Mouse (Mus musculus) cerebellum, adult 18-20 months (tissue): Measurements from ENCODE around the gene Cyb561.
A peak's percentile ranks its signal among the peaks of the same experiment; 100 is the strongest.

Experiments
- DNase-seq, 2 experiments: peaks; one replicate each; pipeline ENCODE4 v3.0.0; 2021

Cyb561 gene

DNA sequence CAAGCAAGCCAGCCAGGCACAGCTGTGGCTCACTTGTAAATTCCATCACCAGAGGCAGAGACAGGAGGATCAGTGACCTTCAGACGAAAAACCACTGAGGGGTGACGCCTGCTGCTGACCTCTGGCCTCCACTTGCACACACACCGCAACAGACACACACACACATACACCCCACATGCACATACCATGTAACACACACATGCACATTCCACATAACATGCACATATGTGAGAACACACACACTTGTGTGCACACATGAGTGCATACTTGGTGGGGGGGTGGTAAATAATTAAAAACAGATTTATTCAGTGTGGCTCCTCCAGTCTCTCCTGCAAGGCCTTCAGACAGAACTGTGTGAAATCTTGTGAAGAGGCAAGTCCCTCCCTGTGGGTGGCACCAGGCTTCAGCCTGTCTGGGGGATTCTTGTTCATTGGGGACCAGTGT is 1.5 kb downstream of the Cyb561 start:
- no peak for DNase-seq

DNA sequence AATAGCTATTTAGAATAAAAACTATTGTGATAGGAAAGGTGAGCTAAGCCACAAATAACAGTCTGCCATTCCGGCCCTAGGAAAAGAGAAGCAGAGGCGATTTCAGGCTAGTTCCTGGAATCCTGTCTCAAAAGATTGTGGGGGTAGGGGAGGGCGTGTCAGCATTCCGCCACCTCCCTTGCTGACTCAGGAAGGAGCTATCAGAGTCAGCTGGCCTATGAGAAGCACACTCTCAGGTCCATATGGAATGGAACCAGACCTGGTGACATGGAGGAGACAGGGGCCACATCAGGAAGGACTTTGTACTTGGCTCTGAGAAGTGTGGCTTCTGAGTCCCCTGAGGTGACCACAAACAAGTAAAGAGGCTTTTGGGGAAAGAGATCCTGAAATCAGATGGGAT is 2.6 kb downstream of the Cyb561 start:
- DNase-seq = no peak

DNA sequence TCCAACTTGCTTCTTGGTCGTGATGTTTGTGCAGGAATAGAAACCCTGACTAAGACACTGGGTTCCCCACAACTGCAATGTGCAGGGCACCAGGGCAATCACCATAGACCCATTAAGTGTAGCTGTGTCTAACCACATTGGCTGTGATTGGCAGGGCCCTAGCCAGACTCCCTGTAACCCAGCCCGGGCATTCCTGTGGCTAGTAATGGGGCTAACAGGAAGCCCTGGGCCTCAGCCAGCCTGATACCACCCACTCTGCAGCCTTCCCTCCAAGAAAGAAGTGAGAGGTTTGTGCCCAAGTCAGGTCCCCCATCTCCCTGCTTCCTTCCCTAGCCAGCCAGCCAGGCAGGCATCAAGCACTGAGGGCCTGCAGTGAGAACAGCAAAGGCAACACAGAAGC is 4.9 kb downstream of the Cyb561 start:
- no peak for DNase-seq

DNA sequence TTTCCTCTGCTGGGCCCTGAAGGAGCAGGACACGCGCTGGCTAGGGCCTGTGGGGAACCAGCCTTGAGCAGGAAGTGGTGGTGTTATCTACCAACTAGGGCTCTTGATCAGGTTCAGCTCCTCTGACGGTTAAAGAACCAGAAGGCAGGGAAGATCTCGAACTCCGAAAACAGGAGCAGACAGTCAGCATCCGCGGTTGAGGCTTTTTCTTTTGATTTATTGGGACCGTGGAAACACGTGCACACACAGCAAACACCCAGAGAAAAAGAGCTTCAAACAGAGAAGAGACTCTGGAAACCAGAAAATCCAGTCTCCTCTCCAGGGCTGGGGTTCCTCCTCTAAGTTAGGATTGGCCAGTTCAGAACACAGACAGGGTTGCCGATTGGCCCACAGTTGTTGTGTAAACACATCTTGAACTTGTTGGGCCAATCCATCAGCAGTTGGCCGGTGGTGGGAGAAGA is 6.4 kb downstream of the Cyb561 start:
- no peak for DNase-seq

DNA sequence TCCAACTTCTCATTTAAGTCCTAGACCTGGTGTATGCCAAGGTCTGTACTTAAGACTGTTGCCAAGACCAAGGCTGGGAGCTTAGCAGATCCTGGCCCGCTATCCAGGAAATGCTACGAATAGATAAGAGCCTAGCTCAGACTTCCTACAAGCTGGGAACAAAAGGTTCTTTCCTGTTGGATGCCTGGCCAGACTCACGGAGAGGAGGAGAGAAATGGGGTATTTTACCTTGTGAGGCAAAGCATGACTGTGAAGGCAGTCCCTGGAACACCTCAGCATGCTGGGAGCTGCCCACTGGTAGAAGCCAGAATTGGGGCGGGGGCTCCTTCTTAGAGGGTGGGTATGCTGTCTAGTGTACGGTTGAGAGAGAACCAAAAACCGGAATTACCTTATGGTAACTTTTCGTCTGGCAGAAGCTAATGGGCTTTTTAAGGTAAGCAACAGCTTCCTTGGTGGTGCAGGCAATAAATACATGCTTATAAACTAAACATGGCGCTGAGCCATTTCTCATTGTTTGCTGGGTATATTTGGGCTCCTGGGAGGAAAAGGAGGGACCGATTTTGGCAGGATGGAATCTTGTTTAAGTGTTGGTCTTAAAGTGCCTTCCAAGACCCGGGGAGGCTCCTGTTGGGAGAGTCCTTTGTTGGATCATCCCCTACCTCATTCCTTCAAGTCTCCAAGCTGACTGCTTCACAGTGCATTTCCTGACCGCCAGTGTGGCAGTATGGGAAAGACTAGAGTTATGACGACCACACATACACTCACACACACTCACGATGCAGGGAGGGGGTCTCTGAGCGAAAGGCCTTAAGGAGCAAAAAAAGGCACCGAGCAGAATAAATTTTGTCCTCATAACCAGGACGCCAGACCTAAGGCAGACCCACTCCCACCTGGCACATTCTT is 8.1 kb downstream of the Cyb561 start:
- no peak for DNase-seq

DNA sequence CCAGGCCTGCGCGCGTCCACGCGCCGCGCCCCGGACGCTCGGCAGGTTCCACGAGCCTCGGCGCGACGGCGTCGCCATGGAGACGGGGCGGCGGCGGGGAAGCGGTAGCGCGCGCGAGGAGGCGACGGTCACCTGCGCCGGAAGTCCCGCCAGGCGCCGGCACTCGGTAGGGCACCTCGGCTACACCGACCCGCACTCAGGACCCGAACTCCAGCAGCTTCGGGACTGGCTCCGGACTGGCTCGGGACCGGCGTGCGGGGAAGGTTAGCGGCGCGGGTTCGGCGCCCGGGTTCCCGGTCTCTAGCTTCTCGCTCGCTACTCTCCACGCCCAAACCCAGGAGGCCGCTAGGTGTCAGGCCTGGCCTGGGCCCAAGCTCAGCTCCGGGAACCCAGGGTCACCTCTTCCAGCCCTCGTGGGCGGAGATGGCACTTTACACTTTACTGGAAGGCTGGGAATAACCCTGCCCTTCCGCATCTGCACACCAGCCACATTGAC is 9.0 kb downstream of the Cyb561 start:
- peak; percentile 56 to 72 for DNase-seq

DNA sequence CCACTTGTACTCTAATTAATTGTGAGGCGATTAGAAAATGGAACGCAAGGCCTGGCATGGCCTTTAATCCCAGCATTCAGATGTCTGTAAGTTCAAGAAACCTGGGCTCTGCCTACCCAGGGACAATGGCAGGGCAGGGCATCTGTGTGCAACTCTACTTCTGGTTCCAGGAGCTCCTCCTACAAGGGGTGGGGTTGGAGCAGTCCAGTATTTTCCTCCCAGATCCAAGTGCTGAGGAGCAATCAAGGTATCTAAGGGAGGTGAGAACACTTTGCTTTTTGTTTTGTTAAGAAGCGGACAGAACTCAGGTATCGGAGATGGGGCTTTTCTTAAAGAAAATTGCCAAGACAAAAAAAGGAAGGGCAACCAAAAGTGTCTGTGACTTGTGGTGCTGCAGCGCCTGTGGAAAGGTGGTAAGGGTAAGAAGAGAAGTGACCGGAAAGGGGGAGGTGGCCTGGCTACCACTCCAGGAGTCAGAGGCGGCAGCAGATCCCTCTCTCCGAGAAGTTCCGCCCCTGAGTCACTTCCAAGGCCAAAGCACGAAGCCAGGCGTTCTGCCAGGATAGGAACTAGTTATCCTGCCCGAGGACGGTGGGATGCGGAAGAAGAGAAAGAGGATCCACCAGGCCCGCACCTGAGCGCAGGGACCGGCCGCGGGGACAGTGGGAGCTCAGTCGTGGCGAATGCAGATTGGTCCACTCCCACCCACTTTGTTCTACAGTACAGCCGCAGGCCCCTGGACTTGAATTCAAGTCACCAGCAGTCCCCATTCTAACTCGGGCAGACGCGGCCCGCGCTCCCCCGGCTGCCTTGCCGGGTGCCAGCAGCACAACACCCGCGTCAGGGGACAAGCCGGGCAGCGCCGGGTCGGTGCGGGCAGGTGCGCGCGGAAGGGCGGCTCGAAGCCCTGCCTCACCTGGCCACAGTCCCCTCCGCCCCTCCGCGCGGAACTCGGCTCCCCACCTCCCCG is 9.7 kb downstream of the Cyb561 start:
- peak in 1 of 2 experiments; percentile 32 for DNase-seq

DNA sequence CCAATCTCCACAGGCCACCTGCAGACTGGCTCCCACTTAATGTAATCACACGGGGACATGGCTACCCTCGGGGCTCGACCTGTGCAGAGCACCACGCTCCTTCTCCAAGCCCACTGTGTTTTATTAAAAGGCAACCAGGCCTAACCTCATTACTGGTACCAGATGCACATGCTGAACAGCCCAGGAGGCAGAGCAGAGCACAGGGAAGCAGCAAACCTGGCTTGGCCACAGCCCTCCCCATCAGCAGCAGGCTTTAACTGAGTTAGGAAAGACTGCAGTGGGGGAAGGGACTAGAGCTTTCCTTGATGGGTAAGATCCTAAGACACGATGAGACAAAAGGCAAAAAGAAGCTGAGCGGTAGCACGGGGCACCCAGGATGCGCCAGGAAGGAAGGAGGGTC is 11.2 kb downstream of the Cyb561 start:
- no peak for DNase-seq

DNA sequence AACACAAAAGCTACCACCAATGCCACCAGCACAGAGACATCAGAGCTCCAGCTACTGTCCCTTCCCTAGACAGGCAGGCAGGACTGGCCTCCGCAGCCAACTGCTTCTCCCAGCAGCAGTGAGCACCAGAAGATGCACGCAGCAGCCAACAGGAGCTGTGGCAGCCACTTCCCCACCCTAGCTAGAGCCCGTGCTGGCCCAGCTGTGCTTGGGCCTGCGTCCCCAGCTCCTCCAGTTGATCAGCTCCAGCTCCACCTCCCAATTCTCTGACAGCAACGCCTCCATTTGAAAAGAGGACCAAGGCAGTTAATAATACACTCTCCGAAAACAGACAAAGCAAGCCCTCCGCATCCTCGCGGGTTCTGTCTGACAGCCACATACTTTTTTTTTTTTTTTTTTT is 14.4 kb downstream of the Cyb561 start:
- no peak for DNase-seq

DNA sequence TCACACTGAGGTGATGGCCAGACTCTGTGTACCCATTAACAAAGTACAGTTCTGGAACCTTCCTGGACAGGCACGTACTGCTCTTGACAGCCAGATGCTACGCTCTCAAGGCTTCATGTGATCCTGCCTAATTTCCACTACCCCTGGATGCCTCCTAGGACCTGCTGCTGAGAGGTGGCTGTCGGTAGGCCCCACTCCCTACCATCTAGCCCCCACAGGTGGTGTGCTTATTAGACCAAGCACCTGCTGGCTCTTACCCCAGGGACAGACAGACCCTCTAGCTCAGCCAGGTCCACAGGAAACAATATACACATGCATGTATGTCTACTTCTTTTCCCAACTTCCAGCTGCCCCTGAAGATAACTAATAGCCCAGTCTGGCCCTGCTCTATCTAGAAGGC is 16.2 kb downstream of the Cyb561 start:
- no peak for DNase-seq

DNA sequence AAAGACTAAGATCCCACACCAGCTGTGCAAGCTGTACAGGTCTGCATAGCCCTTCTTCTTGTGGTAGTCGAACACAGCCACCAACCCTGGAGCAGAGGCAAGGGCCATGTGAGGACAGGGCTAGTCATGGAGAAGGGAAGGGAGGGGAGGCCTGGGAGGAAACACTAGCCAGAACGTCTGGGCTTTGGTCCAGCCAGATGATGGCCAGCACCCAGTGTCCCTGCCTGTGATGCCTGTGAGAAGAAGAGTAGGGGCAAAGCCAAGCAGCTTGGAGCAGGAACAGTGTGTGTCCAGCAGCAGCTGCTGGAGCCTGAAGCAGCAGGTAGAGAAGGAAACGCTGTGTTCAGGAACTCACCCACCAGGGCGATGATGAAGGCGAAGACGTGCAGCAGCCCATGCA is 16.9 kb downstream of the Cyb561 start:
- DNase-seq = peak; percentile 29 to 36

DNA sequence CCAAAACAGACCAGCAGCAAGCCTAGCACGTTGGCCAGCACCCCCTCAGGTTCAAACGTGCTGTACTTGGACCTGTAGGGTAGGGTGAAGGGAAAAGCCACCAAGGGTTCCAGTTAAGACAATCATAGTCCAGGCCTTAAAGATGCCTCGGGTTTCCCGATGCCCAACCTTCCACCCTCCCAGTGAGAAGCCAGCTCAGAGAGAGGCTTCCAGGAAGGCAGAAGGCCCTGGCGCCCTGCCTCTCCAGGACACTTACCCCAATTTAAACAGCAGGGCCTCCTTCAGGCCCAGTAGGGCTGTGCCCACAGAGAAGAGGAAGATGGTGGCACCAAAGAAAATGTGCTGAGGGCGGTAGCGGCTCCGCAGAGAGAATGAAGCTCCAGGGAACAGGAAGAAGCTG is 17.6 kb downstream of the Cyb561 start:
- no peak for DNase-seq

DNA sequence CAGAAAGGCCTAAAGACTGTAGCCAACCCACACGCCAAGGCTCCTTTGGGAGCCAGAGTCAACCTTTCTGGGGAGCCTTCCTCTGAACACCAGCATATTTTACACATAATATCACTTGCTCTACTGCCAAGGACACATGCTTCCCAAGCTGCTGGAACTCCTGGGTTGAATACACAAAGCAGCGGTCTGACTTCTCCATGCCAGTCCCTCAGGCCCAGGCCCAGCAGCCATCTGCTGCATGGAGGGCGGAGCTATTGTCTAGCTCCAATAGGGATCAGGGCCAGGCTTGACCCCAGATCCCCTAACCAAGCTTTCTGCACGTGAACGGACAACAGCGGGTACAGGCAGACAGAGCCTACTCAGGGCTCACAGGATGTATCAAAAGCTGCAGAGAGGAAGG is 18.3 kb downstream of the Cyb561 start:
- DNase-seq = no peak

DNA sequence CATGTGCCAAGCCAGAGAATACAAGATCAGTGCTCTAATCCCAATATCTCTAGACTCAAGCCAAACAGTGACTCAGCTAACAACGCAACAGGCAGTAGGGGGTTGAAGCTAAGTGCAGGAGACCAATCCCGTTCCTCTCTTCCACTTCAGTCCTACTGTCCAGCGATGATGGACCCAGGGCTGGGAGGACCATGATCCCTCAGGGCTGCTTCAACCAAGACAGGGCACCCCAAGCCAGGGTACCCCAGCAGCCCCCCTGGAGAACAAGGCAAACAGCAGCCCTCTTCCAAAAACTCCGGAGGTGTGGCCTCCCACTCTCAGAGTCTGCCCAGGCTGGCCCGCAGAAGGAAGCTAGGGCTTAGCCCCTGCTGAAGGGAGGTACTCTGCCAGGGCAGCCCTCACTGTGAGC is 18.8 kb downstream of the Cyb561 start:
- no peak for DNase-seq

DNA sequence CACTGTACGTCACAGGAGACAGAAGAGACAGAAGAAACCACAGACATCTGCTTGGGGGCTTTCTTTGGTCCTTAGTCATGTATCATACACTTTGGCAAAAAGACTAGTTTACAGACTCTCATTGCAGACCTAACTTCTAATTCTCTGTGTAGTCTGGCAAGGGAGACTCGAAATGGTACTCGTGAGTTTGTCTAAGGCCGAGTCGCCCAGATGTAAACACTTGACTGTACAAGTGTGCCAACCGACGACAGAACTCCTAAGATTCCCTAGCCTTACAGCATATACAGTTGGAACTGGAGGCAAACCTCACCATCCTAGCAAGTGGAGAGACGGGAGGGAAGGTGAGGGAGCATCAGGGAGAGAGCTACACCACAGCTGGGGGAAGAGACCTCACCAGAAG is 19.4 kb downstream of the Cyb561 start:
- no peak for DNase-seq

DNA sequence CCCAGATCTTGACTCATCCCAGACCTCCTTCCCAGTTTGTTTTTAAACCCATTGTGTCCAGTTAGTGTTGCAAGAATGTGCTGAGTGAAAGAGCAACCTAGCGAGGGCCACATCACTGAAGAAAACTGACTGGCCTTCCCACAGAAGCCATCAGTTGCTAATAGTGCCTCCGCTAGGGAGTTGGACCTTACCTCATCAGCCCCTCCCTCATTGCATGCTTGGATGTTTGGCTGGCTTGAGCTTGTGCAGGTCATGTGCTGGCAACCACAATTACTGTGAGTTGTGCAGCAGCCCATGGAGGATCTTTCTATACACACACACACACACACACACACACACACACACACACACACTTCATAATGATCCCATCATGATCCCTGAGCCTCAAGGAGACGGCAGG is 21.8 kb downstream of the Cyb561 start:
- no peak for DNase-seq

DNA sequence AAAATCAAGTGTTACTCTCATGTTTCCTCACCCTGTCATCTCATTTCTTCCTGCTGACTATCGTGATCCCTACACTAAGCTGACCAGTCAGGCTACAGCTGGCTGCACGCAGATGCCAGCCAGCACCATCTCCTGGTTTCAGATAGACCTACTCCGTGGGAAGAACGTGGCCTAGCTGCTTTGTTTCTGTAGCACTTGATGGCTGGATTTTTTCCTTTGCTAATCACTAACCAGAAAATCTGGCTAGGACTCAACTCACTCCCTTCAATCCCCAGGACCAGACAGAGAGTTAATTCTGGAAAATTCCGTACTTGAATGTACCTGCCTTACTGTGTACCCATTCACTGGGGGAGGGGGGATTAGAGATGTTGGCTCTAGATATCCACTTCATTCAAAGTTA is 25.0 kb downstream of the Cyb561 start:
- no peak for DNase-seq

DNA sequence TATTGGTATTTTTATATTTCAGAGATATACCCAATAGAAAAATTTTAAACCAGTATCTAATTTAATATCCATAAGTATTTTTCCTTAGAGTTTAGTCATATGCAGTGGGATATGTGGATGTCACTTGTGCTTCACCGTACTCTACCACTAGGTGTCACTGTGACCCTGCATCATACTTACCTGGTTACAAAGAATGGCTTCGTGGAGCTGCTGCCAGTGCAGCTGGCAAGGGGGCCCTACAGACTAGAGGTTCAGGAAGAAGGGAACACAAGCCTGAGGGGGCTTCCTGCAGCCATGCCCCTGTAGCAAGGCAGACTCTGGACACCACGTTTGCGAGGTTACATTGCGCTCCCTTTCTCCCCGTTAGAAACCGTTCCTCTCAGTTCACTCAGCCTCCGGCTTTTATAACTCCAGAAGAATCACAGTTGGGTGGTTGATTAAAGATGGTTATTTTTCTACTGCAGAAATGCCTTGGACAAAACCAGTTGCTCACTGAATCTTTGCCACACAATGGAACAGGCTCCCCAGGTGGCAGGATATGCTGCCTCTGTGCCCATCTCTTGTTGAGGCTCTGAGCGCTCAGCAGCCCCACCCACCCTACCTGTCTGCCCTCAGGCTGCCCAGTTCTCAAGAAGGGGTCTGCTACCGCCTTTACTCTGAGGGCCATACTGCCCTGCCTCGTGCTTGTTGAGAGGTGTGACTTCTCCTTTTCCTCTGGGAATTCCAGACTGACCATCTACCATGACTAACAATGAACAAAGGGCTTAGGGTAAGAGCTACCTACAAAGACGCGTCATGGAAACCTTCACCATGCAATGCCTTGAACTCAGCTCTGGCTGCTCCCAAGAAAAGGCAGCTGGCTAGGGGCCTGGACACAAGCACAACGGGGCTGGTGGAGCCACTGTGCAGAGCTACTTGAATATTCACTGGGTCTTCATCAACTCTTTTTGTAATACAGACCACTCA is 25.8 kb downstream of the Cyb561 start:
- peak; percentile 81 to 85 for DNase-seq

DNA sequence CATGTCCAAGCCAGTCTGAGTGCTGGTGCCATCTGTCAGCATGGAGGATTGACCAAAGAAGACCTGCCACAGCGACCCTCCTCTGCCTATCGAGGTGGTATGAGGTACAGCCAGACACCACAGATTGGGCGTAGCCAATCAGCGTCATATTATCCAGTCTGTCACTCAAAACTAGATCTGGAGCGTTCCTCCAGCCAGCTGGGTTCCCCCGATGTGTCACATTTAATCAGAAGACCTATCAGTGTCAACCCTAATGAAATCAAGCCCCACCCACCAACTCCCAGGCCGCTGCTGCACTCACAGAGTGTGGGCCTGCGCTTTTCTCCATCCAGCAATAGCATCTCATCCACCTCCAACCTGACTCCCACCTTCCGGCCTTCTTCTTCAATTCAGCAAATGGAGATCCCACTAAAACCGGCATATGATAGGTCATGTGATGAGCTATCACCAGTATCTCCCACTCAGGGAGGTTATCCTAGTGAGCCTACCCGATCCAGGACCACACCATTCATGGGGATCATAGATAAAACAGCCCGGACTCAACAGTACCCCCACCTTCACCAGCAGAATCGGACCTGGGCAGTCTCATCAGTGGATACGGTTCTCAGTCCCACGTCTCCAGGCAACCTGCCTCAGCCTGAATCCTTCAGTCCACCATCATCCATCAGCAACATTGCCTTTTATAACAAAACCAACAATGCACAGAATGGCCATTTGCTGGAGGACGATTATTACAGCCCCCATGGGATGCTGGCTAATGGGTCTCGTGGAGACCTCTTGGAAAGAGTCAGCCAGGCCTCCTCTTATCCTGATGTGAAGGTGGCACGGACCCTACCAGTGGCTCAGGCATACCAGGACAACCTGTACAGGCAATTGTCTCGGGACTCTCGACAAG is 30.1 kb downstream of the Cyb561 start:
- DNase-seq = no peak

DNA sequence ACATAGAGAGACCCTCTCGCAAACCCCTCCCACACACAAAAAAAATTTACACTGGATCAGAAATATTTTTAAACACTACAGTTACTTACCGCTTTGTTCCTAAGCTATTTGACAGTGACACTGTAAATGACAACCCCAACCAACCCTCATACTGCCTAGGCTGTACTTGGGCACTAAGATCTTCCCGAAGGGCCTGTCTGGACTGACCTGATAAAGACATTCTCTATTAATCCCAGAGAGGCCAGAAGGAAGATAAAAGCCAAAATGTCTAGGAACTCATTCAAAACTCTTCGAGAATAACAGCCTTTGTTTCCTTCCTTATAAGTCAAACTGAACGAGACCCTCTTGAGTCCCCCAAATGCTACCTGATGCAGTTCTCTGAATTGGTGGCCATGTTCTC is 31.9 kb downstream of the Cyb561 start:
- no peak for DNase-seq

DNA sequence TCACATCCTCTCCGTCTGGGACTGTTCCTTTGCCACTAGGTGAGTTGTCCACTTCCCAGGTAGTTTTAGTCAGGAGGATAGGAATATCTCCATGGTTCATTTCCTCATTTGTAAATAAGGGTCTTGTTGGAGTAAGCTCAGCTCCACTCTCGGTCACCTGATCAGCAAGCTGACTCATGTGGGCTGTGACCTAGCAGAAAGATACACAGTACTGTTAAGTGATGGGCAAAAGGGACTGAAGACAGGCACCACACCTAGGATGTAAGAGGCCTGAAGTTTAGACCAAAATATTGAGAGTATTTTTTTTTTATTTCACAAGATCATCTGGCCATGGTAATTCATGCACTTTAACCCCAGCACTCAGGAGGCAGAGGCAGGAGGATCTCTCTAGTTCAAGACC is 32.3 kb downstream of the Cyb561 start:
- no peak for DNase-seq
